Mouse (Mus musculus) testis, adult 2 months (tissue): ENCODE results near the gene Bhlhb9.

ENCODE experiments used
- CTCF ChIP-seq: fragments of 200-500 bp; IDR thresholded peaks from 2 replicates; pipeline ENCODE4 v1.5.1; 2012; ENCODE audit warnings: low read depth, mild to moderate bottlenecking, inconsistent platforms, low read length, moderate library complexity; ENCODE audit not compliant: control insufficient read depth, insufficient read depth, insufficient replicate concordance
- POLR2A ChIP-seq: fragments of 200-500 bp; IDR thresholded peaks from 2 replicates; pipeline ENCODE4 v1.6.1; 2012; ENCODE audit warnings: low read depth, mild to moderate bottlenecking, inconsistent platforms, low read length, moderate library complexity; ENCODE audit not compliant: control insufficient read depth

- TF ChIP-seq CTCF: no peak
- no peak for TF ChIP-seq POLR2A
These were observed 6.8 kb downstream of the Bhlhb9 start for GRCm38 (mm10) chrX:135804149-135804548.
